In genomic region chr6:71441251-71441580, GRCm38 (mm10) we compare ENCODE assay signal across 8 mouse cellular contexts. TPM values are rescaled to one million over a fixed set of nuclear protein-coding genes. Genes with fewer than 3 reads are reported as not detected.
A peak's percentile ranks its signal among the peaks of the same experiment; 100 is the strongest.
DNase-seq lines count a peak whose midpoint lies in the region; ATAC-seq and TF ChIP-seq lines count a peak whose summit lies in the region.

No protein-coding gene starts in this region.

- H3K4me3 ChIP-seq in thymus, adult 2 months (ENCODE audit: control insufficient read depth, insufficient read depth, low read length), result peak overlapping the region; percentile 56
- H3K4me3 ChIP-seq in liver, embryonic 15.5 days (replicated peaks), result peak overlapping the region; percentile 97

- H3K36me3 ChIP-seq in thymus, adult 2 months (ENCODE audit: control insufficient read depth, insufficient read depth, low read length), result no peaks in the 10 kb centered on the region
- H3K36me3 ChIP-seq in liver, embryonic 15.5 days (replicated peaks), result no peaks in the 10 kb centered on the region

- peaks cover 10% of the 10 kb centered on the region for H3K4me1 ChIP-seq in thymus, adult 2 months (replicated peaks; ENCODE audit: control insufficient read depth, insufficient read depth, low read length)
- H3K4me1 ChIP-seq in liver, embryonic 15.5 days (replicated peaks), result peaks cover 51% of the 10 kb centered on the region

- intact Hi-C loops in left cerebral cortex, postnatal 4 days (cut with DNase I), result loop anchor here (5.0 kb wide), 1 partner anchor 51 kb away; the partner anchor contains the start of gene Rnf103

- TF ChIP-seq POLR2A in thymus, adult 2 months (IDR thresholded peaks at IDR 0.05; ENCODE audit: control insufficient read depth, extremely low read depth, insufficient read depth, low read length, poor library complexity), result no peak

- WGBS in thymus, adult 2 months, result 7% methylated on average over 12 of the region's 12 CpGs
- WGBS in liver, embryonic 15.5 days (ENCODE audit: insufficient replicate concordance), result 9% methylated on average over 12 of the region's 12 CpGs

- H3K4me2 ChIP-seq in liver, embryonic 15.5 days, result peak overlapping the region; percentile 98

- no peaks in the 10 kb centered on the region for H3K9me3 ChIP-seq in liver, embryonic 15.5 days (replicated peaks)

- peak; percentile 21 for ATAC-seq in frontal cortex, adult (ENCODE audit: low TSS enrichment)
- ATAC-seq in liver, embryonic 15.5 days (ENCODE audit: insufficient read depth), result 0 out of 2 replicates have a peak, but pooled peaks have one; percentile 0

- H3K9ac ChIP-seq in liver, embryonic 15.5 days, result peak overlapping the region; percentile 80

- no peak for DNase-seq in frontal cortex, postnatal 25 days (ENCODE audit: low spot score in 2 of 2)
- DNase-seq in thymus, adult 2 months, result no peak
- DNase-seq in thymus, postnatal 14 days, result no peak
- DNase-seq in layer of hippocampus, adult 8-10 months (ENCODE audit: low spot score in 2 of 2), result no peak
- DNase-seq in left cerebral cortex, postnatal 4 days, result no peak
- no peak for DNase-seq in thymus, postnatal 0 days (ENCODE audit: low spot score)

- TF ChIP-seq CTCF in thymus, adult 2 months (IDR thresholded peaks at IDR 0.05; ENCODE audit: borderline replicate concordance, control insufficient read depth, extremely low read depth, insufficient read depth, low read length, poor library complexity), result no peak

- peak overlapping the region; percentile 62 for H3K27ac ChIP-seq in thymus, adult 2 months (ENCODE audit: control insufficient read depth, insufficient read depth, low read length)
- H3K27ac ChIP-seq in liver, embryonic 15.5 days (replicated peaks), result peak overlapping the region; percentile 97

- no peaks in the 10 kb centered on the region for H3K27me3 ChIP-seq in thymus, adult 2 months (ENCODE audit: control insufficient read depth, insufficient read depth, low read length)
- no peaks in the 10 kb centered on the region for H3K27me3 ChIP-seq in liver, embryonic 15.5 days

RNA-seq across cellular contexts. Expression of gene Rmnd5a, which starts 0.8 kb away (rescaled TPM):
- 268 and 316 TPM in 2 replicates for polyA plus RNA-seq in thymus, adult 2 months (2012; rRNA removed)
- polyA plus RNA-seq in liver, embryonic 15.5 days (2015; fragmentation: Nextera tagmentation; extraction: Ambion mirVana), result 6.9 and 9.4 TPM in 2 replicates
- total RNA-seq in layer of hippocampus, adult 8-10 months (2022), result 100 to 1,000 TPM in 2 of 4 experiments, 10 to 100 TPM in 2; 73.7 to 105 (median 89.5) TPM
- 10 to 100 TPM; 53.5 to 54.3 TPM for total RNA-seq in left cerebral cortex, postnatal 4 days (2021)
- polyA plus RNA-seq in thymus, postnatal 0 days (2015; fragmentation: Nextera tagmentation; extraction: Ambion mirVana), result 311 and 342 TPM in 2 replicates

RNA-seq across cellular contexts. Expression of gene Rnf103, which starts 52.5 kb away (rescaled TPM):
- 14.3 and 21.5 TPM in 2 replicates for polyA plus RNA-seq in thymus, adult 2 months (2012; rRNA removed)
- polyA plus RNA-seq in liver, embryonic 15.5 days (2015; fragmentation: Nextera tagmentation; extraction: Ambion mirVana), result 7.9 and 9.0 TPM in 2 replicates
- 10 to 100 TPM; 41.7 to 45.4 (median 45.3) TPM for total RNA-seq in layer of hippocampus, adult 8-10 months (2022)
- total RNA-seq in left cerebral cortex, postnatal 4 days (2021), result 10 to 100 TPM; 43.9 to 45.4 TPM
- polyA plus RNA-seq in thymus, postnatal 0 days (2015; fragmentation: Nextera tagmentation; extraction: Ambion mirVana), result 12.1 and 13.8 TPM in 2 replicates

Comparison
In these comparisons a context has a peak if more than half of its experiments do, and no peak if none do; other contexts are left out.
1. RNA of gene Rmnd5a, which starts 0.8 kb away (polyA plus RNA-seq): 311 to 342 TPM in thymus, postnatal 0 days and 268 to 316 TPM in thymus, adult 2 months; 6.9 to 9.4 TPM in liver, embryonic 15.5 days; every median in the first group is over 10 times any median in the second.